17 mouse cellular contexts compared by ENCODE assay signal in genomic region chr10:94442725-94443124, GRCm38 (mm10).
A peak's percentile ranks its signal among the peaks of the same experiment; 100 is the strongest.
DNase-seq lines count a peak whose midpoint lies in the region; ATAC-seq and TF ChIP-seq lines count a peak whose summit lies in the region.
"Had no signal": no experiment of that assay in that cellular context is flagged by ENCODE, and none has a peak within 500 bp of the region (broad histone marks: within the 10 kb centered on the region; RNA-seq: fewer than 3 reads in every experiment).

No protein-coding gene starts in this region.

- no peak overlapping the region for H3K9ac ChIP-seq in neural tube, embryonic 13.5 days
- no peak overlapping the region for H3K9ac ChIP-seq in forebrain, postnatal 0 days
- no peak overlapping the region for H3K9ac ChIP-seq in neural tube, embryonic 15.5 days (replicated peaks)
- no peak overlapping the region for H3K9ac ChIP-seq in heart, embryonic 11.5 days (ENCODE audit: low read depth, low read length)
- H3K9ac ChIP-seq: heart, embryonic 15.5 days; limb, embryonic 15.5 days had no signal

- 0 out of 2 replicates have a peak, but pooled peaks have one; percentile 48 for ATAC-seq in neural tube, embryonic 13.5 days (ENCODE audit: low read depth)
- ATAC-seq in forebrain, postnatal 0 days: no peak
- ATAC-seq in neural tube, embryonic 15.5 days (ENCODE audit: low FRiP score): 0 out of 2 replicates have a peak, but pooled peaks have one; percentile 56
- no peak for ATAC-seq in heart, embryonic 11.5 days (replicated peaks; ENCODE audit: insufficient number of reproducible peaks, low FRiP score, low TSS enrichment)

- no peak overlapping the region for H3K27ac ChIP-seq in neural tube, embryonic 13.5 days (replicated peaks)
- H3K27ac ChIP-seq in forebrain, postnatal 0 days (ENCODE audit: low read depth, low read length): no peak overlapping the region
- H3K27ac ChIP-seq in neural tube, embryonic 15.5 days (replicated peaks): no peak overlapping the region
- no peak overlapping the region for H3K27ac ChIP-seq in heart, embryonic 11.5 days (ENCODE audit: low read depth, low read length)
- H3K27ac ChIP-seq: heart, embryonic 15.5 days; limb, embryonic 15.5 days; stomach, postnatal 0 days had no signal

- 44% methylated on average over 7 of the region's 7 CpGs for WGBS in neural tube, embryonic 13.5 days
- WGBS in forebrain, postnatal 0 days: 25% methylated on average over 7 of the region's 7 CpGs
- WGBS in neural tube, embryonic 15.5 days: 29% methylated on average over 7 of the region's 7 CpGs
- WGBS in heart, embryonic 11.5 days (ENCODE audit: insufficient replicate concordance): 74% methylated on average over 7 of the region's 7 CpGs

- H3K4me3 ChIP-seq in neural tube, embryonic 13.5 days: no peak overlapping the region
- H3K4me3 ChIP-seq in forebrain, postnatal 0 days (ENCODE audit: low read depth, low read length): no peak overlapping the region
- no peak overlapping the region for H3K4me3 ChIP-seq in neural tube, embryonic 15.5 days (replicated peaks)
- H3K4me3 ChIP-seq in heart, embryonic 11.5 days (ENCODE audit: low read depth, low read length): no peak overlapping the region
- H3K4me3 ChIP-seq: heart, embryonic 15.5 days; limb, embryonic 15.5 days had no signal

- H3K27me3 ChIP-seq in neural tube, embryonic 13.5 days: no peaks in the 10 kb centered on the region; the same call in 1 of the 2 replicates
- no peaks in the 10 kb centered on the region for H3K27me3 ChIP-seq in forebrain, postnatal 0 days (ENCODE audit: insufficient read depth, low read length)
- H3K27me3 ChIP-seq in neural tube, embryonic 15.5 days (replicated peaks): no peaks in the 10 kb centered on the region
- no peaks in the 10 kb centered on the region for H3K27me3 ChIP-seq in heart, embryonic 11.5 days (ENCODE audit: control insufficient read depth, insufficient read depth, low read length)
- H3K27me3 ChIP-seq: heart, embryonic 15.5 days; limb, embryonic 15.5 days had no signal

- no peaks in the 10 kb centered on the region for H3K36me3 ChIP-seq in neural tube, embryonic 13.5 days
- no peaks in the 10 kb centered on the region for H3K36me3 ChIP-seq in forebrain, postnatal 0 days (ENCODE audit: insufficient read depth)
- no peaks in the 10 kb centered on the region for H3K36me3 ChIP-seq in neural tube, embryonic 15.5 days
- no peaks in the 10 kb centered on the region for H3K36me3 ChIP-seq in heart, embryonic 11.5 days (ENCODE audit: control insufficient read depth, insufficient read depth, low read length)
- H3K36me3 ChIP-seq: heart, embryonic 15.5 days; limb, embryonic 15.5 days had no signal

- TF ChIP-seq CTCF in forebrain, postnatal 0 days (IDR thresholded peaks at IDR 0.05; ENCODE audit: low read depth): no peak

- no peak overlapping the region for H3K4me2 ChIP-seq in neural tube, embryonic 13.5 days
- H3K4me2 ChIP-seq in forebrain, postnatal 0 days (ENCODE audit: low read depth): no peak overlapping the region
- no peak overlapping the region for H3K4me2 ChIP-seq in neural tube, embryonic 15.5 days
- H3K4me2 ChIP-seq in heart, embryonic 11.5 days: no peak overlapping the region
- H3K4me2 ChIP-seq: heart, embryonic 15.5 days; limb, embryonic 15.5 days had no signal

- no peaks in the 10 kb centered on the region for H3K9me3 ChIP-seq in neural tube, embryonic 13.5 days
- H3K9me3 ChIP-seq in forebrain, postnatal 0 days (ENCODE audit: low read length): no peaks in the 10 kb centered on the region
- H3K9me3 ChIP-seq in neural tube, embryonic 15.5 days (replicated peaks): no peaks in the 10 kb centered on the region
- H3K9me3 ChIP-seq in heart, embryonic 11.5 days (replicated peaks; ENCODE audit: control insufficient read depth, low read length): no peaks in the 10 kb centered on the region
- H3K9me3 ChIP-seq: heart, embryonic 15.5 days; limb, embryonic 15.5 days had no signal

- peak; percentile 24 for DNase-seq in kidney, adult 9 months
- DNase-seq in kidney, postnatal 14 days: no peak
- DNase-seq in neural tube, embryonic 10.5 days (ENCODE audit: extremely low spot score, low spot score): no peak
- DNase-seq in forebrain, postnatal 0 days: peak; percentile 64
- DNase-seq: adrenal gland, postnatal 36 days; cerebellum, adult 9-11 months; heart, adult 11 months; kidney, adult 18-20 months; kidney, postnatal 4 days; lung, postnatal 10 days; thymus, postnatal 14 days had no signal

- peaks cover 15% of the 10 kb centered on the region for H3K4me1 ChIP-seq in neural tube, embryonic 13.5 days (replicated peaks)
- no peaks in the 10 kb centered on the region for H3K4me1 ChIP-seq in forebrain, postnatal 0 days (ENCODE audit: insufficient read depth)
- peaks cover 21% of the 10 kb centered on the region for H3K4me1 ChIP-seq in neural tube, embryonic 15.5 days
- no peaks in the 10 kb centered on the region for H3K4me1 ChIP-seq in heart, embryonic 11.5 days (ENCODE audit: control insufficient read depth, insufficient read depth, low read length)
- H3K4me1 ChIP-seq: heart, embryonic 15.5 days had no signal

Comparison
In these comparisons a context has a peak if more than half of its experiments do, and no peak if none do; other contexts are left out.
1. DNase-seq: peak in kidney, adult 9 months (single experiment) and forebrain, postnatal 0 days (single experiment); none in kidney, postnatal 14 days (single experiment) and neural tube, embryonic 10.5 days (single experiment).
2. ATAC-seq: peak in neural tube, embryonic 13.5 days (single experiment) and neural tube, embryonic 15.5 days (single experiment); none in forebrain, postnatal 0 days (single experiment) and heart, embryonic 11.5 days (single experiment).